Mouse (Mus musculus) T-helper 17 cell (primary cell): ENCODE measurements at regions not wholly inside any gene's neighbourhood (a gene's known extent, or its start where the extent isn't known, plus 50 kb on each side); places are given as distances from the start of the nearest gene placed in this dataset.

Experiments used
- in situ Hi-C, 2 experiments: fragments of 300-600 bp; cut with MboI, MseI; formaldehyde crosslinking; loops; 1 replicate in 1 of 2; 2 replicates in 1 of 2; pipeline ENCODE4 v1.15.1; 2025; ENCODE audit warnings: high pct_unique_total_duplicates in 2 of 2

DNA sequence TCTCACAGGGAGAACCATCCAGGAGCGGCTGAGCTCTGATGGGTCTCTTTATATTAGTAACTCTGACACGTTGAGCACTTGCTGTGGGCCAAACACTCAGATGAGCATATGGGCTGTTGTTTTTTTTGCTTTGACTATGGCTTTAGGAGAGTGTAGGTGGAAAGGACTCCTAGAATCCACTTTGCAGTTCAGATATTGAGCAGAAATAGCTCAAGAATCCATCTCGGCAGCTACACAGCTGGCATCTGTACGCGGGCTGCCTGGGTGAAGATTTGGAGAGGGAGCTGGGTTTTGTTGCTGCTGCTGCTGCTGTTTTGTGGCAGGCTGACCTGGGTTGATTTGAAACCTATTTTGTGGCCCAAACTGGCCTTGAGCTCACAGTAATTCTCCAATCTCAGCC lies 281.0 kb downstream of the Rps24 start:
- in situ Hi-C loops, result loop anchor here in 1 of 2 experiments (10.0 kb wide), 1 partner anchor 977 kb away; no protein-coding TSS in a partner anchor

DNA sequence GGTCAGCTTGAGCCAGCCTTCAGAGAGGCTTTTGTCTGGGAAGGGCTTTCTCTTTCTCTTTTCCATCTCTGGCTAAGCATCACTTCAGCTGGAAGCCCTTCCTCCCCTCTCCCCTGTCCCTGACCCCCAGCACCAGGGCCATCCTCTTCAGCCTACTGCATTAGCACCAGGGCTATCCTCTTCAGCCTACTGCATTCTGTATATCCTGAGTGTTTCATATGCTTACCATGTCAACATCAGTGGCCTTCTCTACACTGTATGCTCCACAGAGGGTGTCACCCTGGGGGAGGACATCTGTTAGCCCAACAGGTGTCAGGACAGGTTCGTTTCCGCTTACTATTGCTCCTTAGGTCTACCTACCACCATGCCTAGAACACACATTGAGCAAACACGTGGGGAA lies 282.5 kb downstream of the Rps24 start:
- in situ Hi-C loops, result loop anchor here in 1 of 2 experiments (10.0 kb wide), 1 partner anchor 975 kb away; no protein-coding TSS in a partner anchor

DNA sequence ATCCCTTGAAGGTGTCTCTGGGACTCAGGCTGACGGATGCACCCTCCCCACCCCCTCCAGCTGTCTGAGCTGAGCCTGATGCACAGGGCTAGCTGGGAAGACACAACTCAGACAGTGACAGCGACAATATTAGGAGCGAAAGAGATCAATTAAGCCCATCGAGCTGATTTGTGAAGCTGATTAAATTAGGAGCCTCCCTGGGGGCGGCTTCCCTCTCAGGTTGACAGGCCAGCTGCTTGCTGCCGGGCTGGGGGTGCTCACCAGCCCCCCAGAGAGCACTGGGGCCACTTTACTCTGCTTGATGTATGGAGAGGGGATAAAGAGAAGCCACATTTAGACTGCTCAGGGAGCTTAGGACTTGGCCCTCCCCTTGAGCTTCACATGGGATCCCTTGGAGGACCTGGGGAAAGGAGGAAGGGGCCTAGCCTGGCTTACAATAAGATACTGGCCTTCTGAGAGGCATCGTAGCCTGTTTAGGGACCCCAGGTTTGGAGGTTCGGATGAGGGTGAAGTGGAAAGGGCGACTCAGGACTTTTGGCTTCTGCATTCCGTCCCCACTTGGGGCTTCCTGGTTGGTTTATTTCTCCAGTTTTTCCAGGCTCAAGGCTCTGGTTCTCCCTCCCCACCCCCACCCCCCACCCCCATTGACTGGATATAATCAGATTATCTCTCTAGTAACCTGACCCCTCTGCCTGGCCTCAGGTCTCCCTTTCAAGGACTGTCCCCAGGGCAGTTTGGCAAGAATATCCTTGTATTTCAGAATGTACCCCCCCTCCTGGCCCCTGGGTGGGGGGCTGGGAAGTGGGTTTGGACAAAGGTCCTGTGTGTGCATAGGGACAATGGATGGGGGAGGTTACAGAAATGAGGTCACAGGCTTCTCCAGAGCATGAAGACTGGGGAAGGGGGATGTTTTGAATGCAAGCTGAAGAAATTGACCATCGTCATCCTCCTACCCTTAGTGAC lies 283.4 kb downstream of the Rps24 start:
- in situ Hi-C loops, result loop anchor here in 1 of 2 experiments (5.0 kb wide), 1 partner anchor 812 kb away; no protein-coding TSS in a partner anchor

DNA sequence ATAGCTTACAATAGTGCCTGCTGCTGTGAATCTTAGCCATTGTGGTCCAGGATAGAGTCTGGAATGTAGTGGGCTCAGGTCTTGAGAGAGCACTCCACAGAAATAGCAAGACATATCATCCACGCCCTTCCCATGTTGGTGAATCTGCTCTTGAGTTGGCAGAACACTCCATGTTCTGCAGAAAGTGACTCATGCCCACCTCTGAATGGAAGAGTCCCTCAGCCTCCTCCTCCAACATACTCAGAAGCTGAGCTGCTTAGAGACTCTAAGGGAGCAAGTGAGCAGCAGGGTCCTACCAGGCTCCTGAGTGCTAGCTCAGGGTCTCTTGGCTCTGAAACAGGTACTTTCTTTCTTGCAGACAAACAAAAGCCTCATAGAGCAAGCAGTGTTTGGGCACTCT lies 284.7 kb downstream of the Rps24 start:
- in situ Hi-C loops, result loop anchor here in 1 of 2 experiments (5.0 kb wide), 1 partner anchor 811 kb away; no protein-coding TSS in a partner anchor

DNA sequence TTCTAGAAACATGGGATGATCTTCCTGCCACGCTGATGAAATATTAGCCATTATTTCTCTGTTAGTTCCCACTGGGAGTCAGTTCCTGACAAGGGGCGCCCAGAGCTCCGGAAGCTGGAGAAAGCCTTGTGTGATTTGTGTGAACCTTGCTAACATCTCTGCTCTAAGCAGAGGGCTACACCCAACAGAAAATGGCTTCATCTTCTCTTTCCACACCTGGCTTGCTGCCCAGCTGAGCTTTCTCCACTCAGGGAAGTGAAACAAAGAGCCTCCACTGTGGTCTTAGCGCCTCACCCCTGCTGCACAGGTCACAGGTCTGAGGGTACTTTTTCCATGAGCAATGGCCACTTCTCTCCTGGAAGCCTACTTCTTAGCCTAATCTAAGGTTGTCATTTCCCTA lies 285.2 kb downstream of the Rps24 start:
- in situ Hi-C loops, result loop anchor here in 1 of 2 experiments (5.0 kb wide), 1 partner anchor 810 kb away; no protein-coding TSS in a partner anchor

DNA sequence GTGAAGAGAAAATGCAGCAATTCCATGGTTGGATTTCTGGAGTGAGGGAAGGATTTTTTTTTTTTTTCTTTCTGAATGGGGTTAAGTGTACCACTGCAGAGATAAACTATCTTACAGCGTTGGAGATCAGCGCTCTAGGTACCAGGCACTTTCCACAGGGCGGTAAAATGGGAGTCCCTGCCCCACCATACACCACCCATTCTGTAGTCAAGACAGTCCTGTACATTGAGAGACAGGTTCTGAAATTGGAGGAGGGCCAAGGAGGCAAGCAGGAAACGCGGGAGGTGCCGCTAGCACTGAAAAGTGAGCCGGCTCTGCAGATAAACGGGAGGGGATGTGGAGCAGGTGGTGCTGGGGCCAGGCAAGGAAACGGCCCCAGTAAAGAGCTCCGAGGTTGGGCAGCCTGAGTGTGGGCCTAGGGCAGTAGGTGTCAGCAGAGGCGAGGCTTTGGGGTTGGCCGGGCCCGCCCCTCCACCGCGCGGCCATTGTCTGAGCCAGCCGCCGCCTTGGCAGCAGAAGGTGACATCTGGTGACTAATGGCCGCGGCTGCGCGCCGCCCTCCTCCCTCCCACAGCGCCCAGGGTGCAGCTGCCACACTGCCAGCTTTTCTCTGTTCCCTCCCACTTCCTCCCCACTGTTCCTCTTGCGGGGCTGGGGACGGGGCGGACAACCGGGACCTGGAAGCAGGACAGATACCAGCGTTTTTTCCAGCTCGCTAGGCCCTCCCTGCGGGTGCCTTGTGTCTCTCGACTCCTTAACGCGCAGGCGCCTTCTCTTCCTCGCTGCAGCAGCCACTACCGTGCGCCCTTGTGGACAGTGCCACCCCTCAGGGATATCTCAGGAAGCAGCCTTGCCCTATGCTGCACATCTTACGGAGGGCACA lies 292.1 kb downstream of the Rps24 start:
- in situ Hi-C loops, result no loop called here

DNA sequence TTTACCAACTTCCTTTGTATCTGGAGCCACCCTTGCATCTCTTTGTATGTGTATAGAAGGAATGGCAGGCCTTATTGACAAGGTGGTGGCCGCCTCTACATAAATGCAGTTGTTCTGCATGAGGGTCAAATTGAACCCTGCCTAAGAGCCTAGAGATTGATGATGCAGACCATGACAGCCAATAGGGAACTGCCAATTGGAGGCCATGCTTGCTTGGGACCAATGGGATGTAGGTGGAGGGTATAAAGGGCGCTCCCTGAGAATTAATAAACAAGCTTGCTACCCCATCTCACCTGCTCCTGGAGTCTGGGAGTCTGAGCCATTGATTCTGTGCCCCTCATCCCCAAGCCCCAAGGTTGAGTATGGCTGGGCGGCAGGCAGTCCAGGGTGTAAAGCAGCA lies 294.7 kb downstream of the Rps24 start:
- in situ Hi-C loops, result no loop called here

DNA sequence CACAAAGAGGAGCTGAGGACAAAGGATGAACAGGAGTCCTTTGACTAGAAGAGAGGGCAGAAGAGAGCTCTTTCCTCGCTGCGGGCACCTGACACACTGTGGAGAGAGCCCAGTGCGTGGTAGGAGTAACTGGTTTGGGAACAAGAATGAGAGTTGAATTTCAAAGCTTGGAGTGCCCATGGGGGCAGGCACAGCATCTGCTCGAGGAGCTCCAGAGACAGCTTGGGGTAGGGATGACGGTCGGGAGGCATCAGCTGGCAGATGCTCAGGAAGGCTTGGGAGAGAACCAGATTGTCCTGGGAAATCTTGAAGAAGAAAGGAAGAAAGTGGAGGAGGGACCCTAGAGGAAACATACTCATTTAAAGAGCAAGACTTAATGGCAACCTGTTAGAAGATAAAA lies 297.0 kb downstream of the Rps24 start:
- in situ Hi-C loops, result no loop called here

DNA sequence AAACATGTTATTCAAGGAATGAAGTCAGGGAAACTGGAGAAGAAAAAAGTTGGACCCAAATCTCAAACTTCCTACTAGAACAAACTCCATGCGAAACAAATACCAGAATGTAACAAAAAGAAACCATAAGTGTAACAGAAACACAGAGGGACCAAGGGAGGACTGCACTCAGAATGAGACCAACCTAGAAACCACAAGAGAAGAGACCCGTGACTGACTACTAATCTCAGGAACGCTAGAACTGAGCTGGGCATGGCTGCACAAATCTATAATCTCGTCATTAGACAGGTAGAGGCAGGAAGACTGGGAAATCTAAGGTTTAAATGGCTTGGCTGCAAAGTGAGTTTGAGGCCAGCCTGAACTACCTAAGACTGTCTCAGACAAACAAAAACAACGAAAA lies 298.5 kb downstream of the Rps24 start:
- in situ Hi-C loops, result no loop called here

DNA sequence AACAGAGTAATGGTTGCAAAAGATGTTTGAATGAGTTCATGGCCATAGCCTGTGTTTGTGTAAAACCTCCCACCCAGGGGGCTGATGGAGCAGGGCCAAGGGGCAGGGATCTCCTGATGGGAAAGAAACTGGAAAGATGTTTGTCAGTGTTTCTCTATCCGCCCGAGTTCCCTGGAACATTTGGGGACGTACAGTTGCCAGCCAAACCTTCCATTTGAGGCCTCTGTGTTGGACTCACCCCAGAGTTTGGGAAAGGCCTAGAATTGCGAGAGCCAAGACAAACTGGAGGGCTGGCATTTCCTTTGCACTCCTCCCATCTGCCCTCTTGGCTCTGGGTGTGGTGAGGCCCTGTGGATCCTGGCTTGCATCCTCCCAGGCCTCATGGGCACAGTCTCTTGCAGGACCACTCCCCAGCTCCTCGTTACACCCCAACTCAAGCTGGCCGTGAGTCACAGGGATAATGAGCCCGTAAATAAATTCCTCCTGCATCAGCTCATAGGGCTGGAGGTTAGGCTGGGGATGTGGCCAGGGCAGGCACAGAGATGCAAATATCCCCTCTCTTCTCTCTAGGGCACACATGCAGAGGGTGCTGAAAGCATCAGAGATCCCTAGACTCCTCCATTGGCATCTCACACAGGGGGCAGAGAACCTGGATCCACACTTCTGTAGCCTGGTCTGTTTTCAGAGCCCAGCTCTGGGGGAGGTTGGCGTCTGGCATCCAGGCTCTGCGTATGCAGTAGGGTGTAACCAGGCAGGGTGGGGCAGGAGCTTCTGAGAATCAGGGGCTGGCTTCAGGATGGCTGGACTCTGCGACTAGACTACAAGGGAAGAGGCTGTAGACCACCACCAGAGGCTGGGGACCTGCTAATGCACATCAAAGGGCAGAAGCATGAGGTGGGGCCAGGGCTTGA lies 306.7 kb downstream of the Rps24 start:
- in situ Hi-C loops, result no loop called here

DNA sequence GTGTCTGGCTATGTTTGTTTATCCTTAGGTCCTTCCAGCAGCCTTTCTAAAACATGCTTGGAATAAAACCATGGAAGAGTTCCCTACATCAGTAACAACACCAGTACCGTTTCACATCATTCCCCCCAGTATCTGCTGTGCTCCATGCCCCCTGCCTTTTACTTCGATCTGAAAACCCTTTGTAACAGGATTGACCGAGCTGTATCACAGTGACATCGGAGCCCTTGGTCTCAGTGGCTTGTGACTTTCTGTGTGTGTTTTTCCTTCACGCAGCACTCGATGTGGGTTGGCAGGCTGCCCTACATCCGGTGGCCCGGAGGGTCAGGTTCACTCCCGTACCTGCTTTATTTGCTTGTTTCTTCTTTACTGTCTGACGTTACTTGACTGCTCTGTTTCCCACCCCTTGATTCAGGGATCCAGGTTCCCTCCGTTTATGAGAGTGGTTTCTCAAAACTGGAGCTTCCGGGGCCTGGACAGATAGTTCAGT lies 307.5 kb downstream of the Rps24 start:
- in situ Hi-C loops, result no loop called here

DNA sequence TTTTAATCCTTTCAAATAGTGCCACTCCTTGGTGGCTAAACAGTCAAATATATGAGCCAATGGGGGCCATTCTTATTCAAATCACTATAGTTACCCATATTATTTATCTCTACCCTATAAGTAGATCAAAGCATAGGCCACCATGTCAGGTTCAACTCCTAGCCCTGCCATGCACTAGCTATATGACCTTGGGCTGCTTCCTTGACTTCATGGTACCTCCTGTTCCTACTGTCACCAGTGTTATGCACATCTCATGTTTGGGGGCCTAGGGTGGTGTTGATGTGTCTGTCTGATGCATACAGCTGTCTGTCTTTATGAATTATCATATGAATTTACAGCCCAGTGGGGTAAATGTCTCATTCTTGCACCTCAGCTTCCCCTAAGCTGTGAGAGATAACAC lies 310.6 kb downstream of the Rps24 start:
- in situ Hi-C loops, result no loop called here

DNA sequence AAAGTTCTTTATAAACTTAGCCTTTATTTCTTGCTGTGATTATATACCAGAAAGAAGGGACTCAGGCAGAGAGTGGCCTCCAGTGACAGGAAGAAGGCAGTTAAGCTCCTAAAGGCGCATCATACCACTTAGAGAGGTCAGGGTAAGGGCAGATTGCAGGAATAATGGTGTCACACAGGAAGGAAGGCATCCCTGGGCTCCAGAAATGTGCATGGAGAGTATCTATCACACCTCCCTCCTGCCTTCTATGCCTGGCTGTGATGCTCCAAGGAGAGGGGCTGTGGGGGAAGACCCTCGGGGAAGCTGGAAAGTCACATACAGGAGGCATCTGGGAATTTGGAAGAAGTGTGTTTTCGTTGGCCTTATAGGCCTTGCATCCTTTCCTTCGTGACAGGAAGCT lies 311.1 kb downstream of the Rps24 start:
- in situ Hi-C loops, result no loop called here

DNA sequence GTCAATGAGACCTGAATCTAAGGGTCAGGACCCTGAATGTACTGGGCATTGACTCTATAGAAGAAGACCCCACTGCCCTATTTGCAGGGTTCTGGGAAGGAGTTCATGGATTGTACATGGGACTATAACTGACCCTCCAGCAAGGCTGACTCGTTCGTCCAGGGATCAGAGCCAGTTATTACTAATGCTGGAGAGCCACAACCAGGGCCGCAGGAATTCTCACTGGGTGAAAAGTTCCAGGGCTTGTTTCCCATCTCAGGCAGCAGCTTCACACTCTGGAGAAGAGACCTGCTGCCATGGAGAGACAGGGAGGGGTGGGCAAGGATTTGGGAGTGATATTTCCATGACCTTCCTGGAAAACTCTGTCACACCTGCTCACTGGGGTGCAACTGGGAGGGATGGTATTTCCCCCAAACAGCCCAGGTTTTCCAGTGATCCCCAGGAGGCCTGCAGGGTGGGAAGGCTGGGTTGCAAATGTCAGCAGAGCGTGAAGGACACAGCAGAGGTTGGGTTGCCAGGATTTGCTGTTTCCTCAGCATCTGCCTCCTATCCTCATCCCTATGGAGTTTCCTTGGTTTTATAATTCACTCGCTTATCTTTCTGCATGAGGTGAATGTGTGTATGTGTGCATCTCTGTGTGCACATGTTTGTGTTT lies 316.2 kb downstream of the Rps24 start:
- in situ Hi-C loops, result no loop called here

DNA sequence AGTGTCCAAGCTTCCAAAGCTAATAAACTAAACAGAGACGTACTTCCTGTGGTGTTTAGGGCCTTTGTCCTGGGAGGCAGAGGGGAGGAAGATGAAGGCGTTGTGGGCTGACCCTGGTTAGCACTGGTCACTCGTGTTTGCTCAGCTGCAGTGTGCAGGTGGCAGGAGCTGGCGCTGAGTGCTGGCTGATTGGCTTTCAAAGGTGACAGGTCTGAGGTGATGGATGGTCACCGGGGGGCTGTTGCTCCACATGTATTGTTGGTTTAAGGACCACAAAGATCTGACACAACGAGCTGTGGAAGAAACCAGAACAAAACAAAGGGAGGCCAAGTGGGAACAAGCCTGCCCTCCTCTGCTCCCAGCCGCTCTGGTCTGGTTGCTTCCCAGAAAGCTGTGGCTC lies 320.1 kb downstream of the Rps24 start:
- in situ Hi-C loops, result no loop called here

DNA sequence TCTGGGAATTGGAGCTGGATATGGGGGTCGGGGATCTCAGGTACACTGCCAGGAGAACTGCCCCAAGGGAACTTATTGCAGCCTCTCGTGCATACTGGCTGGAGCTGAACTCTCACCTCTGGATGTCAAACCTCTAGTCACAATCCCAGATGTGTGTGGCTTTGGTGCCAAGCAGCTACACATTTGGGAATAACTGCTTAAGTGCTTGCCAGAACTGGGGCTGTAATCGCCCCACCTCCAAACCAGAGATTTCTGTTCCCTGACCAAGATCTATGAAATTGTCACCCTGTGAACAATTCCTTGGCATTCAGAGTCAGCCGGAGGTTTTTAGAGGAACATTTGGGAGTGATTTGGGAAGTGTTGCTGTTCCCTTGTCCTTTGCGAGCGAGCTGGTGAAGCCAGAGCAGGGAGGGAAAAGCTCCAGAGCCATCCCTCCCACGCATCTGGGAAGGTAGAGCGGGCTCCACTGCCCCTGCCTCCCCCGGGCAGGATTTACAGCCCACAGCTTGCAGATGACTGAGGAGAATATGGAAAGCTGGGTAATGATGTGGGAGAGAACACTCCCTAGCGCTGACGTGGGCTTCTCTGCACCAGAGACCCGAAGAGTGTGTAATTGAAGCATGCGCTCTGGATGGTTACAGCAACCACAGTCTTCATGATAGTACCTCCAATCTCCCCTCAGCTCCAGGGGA lies 336.1 kb downstream of the Rps24 start:
- in situ Hi-C loops, result loop anchor here in 1 of 2 experiments (5.0 kb wide), 1 partner anchor 176 kb away; no protein-coding TSS in a partner anchor

DNA sequence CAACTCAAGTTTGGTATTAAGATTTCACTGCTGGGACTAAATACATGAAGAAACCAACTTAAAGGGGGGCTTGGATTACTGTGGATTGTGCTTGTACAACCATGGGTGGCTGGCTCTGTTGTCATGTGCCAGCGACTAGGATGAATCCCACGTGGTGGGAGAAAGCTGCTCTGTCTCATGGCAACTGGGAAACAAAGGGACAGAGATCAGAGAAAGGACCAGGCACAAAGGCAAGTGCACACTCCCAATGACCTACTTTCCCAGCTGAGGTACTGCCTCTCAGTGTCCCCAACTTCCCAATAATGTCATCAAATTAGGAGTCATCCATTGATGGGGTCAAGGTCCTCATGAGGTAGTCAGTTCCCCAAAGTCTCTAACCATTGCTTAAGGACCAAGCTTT lies 337.4 kb downstream of the Rps24 start:
- in situ Hi-C loops, result loop anchor here in 1 of 2 experiments (5.0 kb wide), 1 partner anchor 177 kb away; no protein-coding TSS in a partner anchor

DNA sequence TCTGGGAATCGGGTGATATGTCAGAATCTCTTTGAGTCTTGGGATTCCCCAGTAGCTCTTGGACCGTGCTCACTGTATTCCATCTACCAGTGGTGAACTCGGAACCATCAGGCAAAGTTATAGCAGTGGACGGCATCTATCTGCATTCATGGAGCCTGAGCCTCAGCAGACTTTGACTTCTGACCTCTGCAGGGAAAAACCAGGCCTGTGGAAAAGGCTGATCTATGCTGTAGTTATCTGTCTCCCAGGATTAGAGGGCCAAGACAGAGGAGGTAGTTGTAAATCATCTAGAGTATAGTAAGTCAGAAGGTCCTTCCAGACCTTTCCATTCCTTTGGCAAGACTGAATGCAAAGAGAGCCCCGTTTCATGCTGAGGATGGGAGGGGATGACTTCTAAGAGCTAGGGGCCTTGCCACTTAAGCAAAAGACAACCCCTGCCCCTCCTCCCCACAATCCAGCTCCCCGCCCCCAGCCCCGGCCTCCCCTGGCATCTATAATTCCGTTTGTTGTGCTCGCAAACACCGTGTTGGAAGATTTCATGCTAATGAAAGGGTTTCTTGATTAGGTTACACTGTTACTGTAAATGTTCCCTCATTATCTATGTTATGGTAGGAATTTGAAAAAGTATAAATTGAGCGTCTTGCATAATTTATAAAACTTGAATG lies 338.9 kb downstream of the Rps24 start:
- in situ Hi-C loops, result loop anchor here in 1 of 2 experiments (25.0 kb wide), 1 partner anchor 1014 kb away; no protein-coding TSS in a partner anchor
